Mouse (Mus musculus): Measurements from ENCODE around the gene Dll1.

- TF ChIP-seq CTCF (IDR thresholded peaks at IDR 0.05; ENCODE audit: low read depth) (no peak), EP300 (optimal IDR thresholded peaks at IDR 0.05) (no peak)
These were observed 3.3 kb upstream of the Dll1 start for GRCm38 (mm10) chr17:15379741-15380526.
